Mouse (Mus musculus) embryonic fibroblast, embryonic 13.5 days (primary cell): ENCODE data around the gene Sik2.

Source experiments
- CTCF ChIP-seq: IDR thresholded peaks from 2 replicates; pipeline ENCODE4 v1.5.1; 2011; ENCODE audit warnings: mild to moderate bottlenecking, control low read depth, low read length, moderate library complexity, borderline replicate concordance; ENCODE audit not compliant: insufficient read depth
- POLR2A ChIP-seq: IDR thresholded peaks from 2 replicates; pipeline ENCODE4 v1.6.1; 2011; ENCODE audit warnings: low read depth, mild to moderate bottlenecking, control low read depth, low read length, moderate library complexity

- TF ChIP-seq CTCF (no peak), POLR2A (no peak)
These were observed 22.8 kb downstream of the Sik2 start for GRCm38 (mm10) chr9:50986123-50986522.
